Mouse (Mus musculus) ES-Bruce4 (cell line): ENCODE results near the gene Tbata.

Source experiments
- CTCF ChIP-seq: IDR thresholded peaks from one replicate; pipeline ENCODE4 v1.8.1; 2011; ENCODE audit warnings: low read depth, low read length
- EP300 ChIP-seq: IDR thresholded peaks from 2 replicates; pipeline ENCODE4 v1.6.1; 2011; ENCODE audit warnings: low read depth, low read length; ENCODE audit not compliant: insufficient read depth
- POLR2A ChIP-seq: IDR thresholded peaks from one replicate; pipeline ENCODE4 v1.8.1; 2011; ENCODE audit warnings: low read length; ENCODE audit not compliant: insufficient read depth

DNA sequence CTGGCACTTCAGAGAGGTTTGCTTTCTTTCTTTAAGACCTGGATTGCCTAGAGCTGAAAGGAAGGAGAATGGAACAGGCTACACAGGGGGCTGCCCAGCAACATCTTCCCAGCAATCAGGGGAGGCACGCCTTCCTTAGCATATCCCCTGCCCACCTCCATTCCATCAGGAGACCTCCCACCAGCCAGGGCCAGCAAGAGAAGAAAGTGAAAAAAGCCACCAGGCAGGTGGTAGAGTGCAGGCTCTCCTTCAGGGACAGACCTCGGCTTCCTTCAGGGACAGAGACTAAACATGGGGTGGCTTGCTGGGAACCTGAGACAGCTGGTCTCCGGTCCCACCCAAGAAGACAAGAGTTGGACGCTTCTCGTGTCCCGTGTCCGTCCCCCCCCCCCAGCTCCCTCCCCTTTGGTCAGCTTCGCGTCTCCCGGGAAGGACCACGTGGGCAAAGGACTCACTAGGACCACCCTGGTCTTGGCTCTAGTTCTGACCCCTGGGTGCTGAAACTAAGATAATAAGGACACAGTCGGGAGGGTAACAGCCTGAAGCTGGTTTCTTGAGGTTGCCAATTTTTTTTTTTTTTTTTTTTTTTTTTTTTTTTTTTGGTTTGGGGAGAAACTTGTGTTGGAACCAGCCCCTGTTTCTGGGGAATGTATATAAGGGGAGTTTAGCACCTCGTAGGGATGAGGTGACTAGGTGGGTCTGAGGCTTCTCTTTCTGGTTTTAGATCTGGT lies 3.1 kb downstream of the Tbata start:
- TF ChIP-seq EP300, result no peak
- no peak for TF ChIP-seq CTCF
- TF ChIP-seq POLR2A, result no peak
